Comparison of ENCODE assay signal across 8 mouse cellular contexts in the genomic region with DNA sequence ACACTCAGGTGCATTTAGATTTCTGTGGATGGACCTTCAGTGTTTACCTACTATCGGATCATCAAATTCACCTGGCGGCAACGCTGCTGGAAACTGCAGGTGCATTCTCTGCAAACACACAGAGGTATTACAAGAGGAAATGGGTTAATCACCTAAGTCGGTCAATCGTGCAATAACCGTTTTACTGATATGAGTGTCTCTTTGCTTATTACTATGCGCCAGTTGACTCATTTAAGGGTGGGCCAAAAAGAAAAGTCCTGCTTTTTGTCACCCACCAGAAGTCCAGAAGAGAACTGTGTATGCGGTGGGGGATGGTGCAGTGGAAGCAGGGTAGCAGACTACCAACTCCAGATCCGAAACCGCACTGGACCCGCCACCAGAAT. TPM values are rescaled to one million over a fixed set of nuclear protein-coding genes. Genes with fewer than 3 reads are reported as not detected.
DNase-seq lines count a peak whose midpoint lies in the region; ATAC-seq and TF ChIP-seq lines count a peak whose summit lies in the region.

No protein-coding gene starts in this region.

- no peak for TF ChIP-seq EP300 in liver, embryonic 14.5 days (IDR thresholded peaks at IDR 0.05; ENCODE audit: low read depth)

- peak overlapping the region; percentile 76 for H3K4me2 ChIP-seq in forebrain, embryonic 13.5 days
- peak overlapping the region; percentile 94 for H3K4me2 ChIP-seq in liver, embryonic 14.5 days (ENCODE audit: low read depth)

- H3K36me3 ChIP-seq in forebrain, embryonic 13.5 days (ENCODE audit: poor library complexity, severe bottlenecking): no peaks in the 10 kb centered on the region
- no peaks in the 10 kb centered on the region for H3K36me3 ChIP-seq in liver, embryonic 14.5 days (replicated peaks; ENCODE audit: control insufficient read depth, insufficient read depth, low read depth)

- H3K4me1 ChIP-seq in forebrain, embryonic 13.5 days: peaks cover 34% of the 10 kb centered on the region
- peaks cover 40 to 44% of the 10 kb centered on the region in 2 experiments for H3K4me1 ChIP-seq in liver, embryonic 14.5 days (replicated peaks; ENCODE audit: control insufficient read depth in 2 of 2, insufficient read depth in 2 of 2, low read length in 1 of 2)

- 7% methylated on average over 11 of the region's 11 CpGs for WGBS in forebrain, embryonic 13.5 days
- WGBS in liver, embryonic 14.5 days (ENCODE audit: insufficient replicate concordance): 6% methylated on average over 11 of the region's 11 CpGs

- no peaks in the 10 kb centered on the region for H3K27me3 ChIP-seq in forebrain, embryonic 13.5 days
- no peaks in the 10 kb centered on the region for H3K27me3 ChIP-seq in liver, embryonic 14.5 days (ENCODE audit: control insufficient read depth, insufficient read depth, low read length)

- peak; percentile 44 for ATAC-seq in activated CD4-positive, CD25-positive, alpha-beta regulatory T cell, adult 4 months
- ATAC-seq in forebrain, embryonic 13.5 days: no peak
- no peak for ATAC-seq in liver, embryonic 14.5 days (ENCODE audit: insufficient read depth)

- H3K9ac ChIP-seq in forebrain, embryonic 13.5 days: peak overlapping the region; percentile 74
- peak overlapping the region; percentile 99 for H3K9ac ChIP-seq in liver, embryonic 14.5 days (replicated peaks)

- no peak for TF ChIP-seq CTCF in layer of hippocampus, adult 2 months (conservative IDR thresholded peaks at IDR 0.05)
- no peak for TF ChIP-seq CTCF in liver, embryonic 14.5 days (IDR thresholded peaks at IDR 0.05; ENCODE audit: low read depth)

- H3K9me3 ChIP-seq in forebrain, embryonic 13.5 days (replicated peaks): no peaks in the 10 kb centered on the region
- no peaks in the 10 kb centered on the region for H3K9me3 ChIP-seq in liver, embryonic 14.5 days (ENCODE audit: control insufficient read depth, low read length)

- DNase-seq in layer of hippocampus, adult 2 months (ENCODE audit: low spot score in 2 of 2): no peak
- no peak for DNase-seq in layer of hippocampus, adult 9-11 months
- no peak for DNase-seq in liver, embryonic 14.5 days (ENCODE audit: low read depth in 3 of 3, low spot score in 3 of 3)
- DNase-seq in c-Kit-positive CD71-positive TER-119-positive erythroid progenitor cells, embryonic 14.5 days (ENCODE audit: low spot score): no peak
- DNase-seq in natural killer cell, adult 2 months (ENCODE audit: low spot score in 2 of 2): no peak
- no peak for DNase-seq in urinary bladder, postnatal 4 days (ENCODE audit: low spot score in 2 of 2)

- H3K4me3 ChIP-seq in layer of hippocampus, adult 2 months: peak overlapping the region; percentile 90
- peak overlapping the region; percentile 84 for H3K4me3 ChIP-seq in forebrain, embryonic 13.5 days
- H3K4me3 ChIP-seq in liver, embryonic 14.5 days (ENCODE audit: insufficient read depth in 1 of 2, low read depth in 2 of 2, low read length in 2 of 2): peak overlapping the region; percentile 100

- H3K27ac ChIP-seq in layer of hippocampus, adult 2 months: peak overlapping the region; percentile 99
- peak overlapping the region; percentile 44 for H3K27ac ChIP-seq in forebrain, embryonic 13.5 days
- peak overlapping the region; percentile 78 for H3K27ac ChIP-seq in liver, embryonic 14.5 days

RNA-seq across cellular contexts. Expression of gene Asxl1, which starts 0.6 kb away (rescaled TPM):
- total RNA-seq in layer of hippocampus, adult 2 months (2021): 10 to 100 TPM; 34.6 to 34.9 TPM
- polyA plus RNA-seq in activated CD4-positive, CD25-positive, alpha-beta regulatory T cell, adult 4 months (2017; shearing (Covaris generic)): 10 to 100 TPM; 13.9 to 20.4 TPM
- 12.0 and 12.5 TPM in 2 replicates for polyA plus RNA-seq in forebrain, embryonic 13.5 days (2015; fragmentation: Nextera tagmentation; extraction: Ambion mirVana)
- 6.4 and 7.7 TPM in 2 replicates for polyA plus RNA-seq in liver, embryonic 14.5 days (2012; rRNA removed)
- 6.4 and 6.5 TPM in 2 replicates for polyA plus RNA-seq in liver, embryonic 14.5 days (2014; fragmentation: Nextera tagmentation; extraction: Ambion mirVana)

RNA-seq across cellular contexts. Expression of gene Kif3b, which starts 53.8 kb away (rescaled TPM):
- total RNA-seq in layer of hippocampus, adult 2 months (2021): 10 to 100 TPM; 50.6 to 55.7 TPM
- polyA plus RNA-seq in activated CD4-positive, CD25-positive, alpha-beta regulatory T cell, adult 4 months (2017; shearing (Covaris generic)): 10 to 100 TPM in 1 of 2 experiments, 1 to 10 TPM in 1; 9.4 to 11.1 TPM
- polyA plus RNA-seq in forebrain, embryonic 13.5 days (2015; fragmentation: Nextera tagmentation; extraction: Ambion mirVana): 11.3 and 12.9 TPM in 2 replicates
- polyA plus RNA-seq in liver, embryonic 14.5 days (2012; rRNA removed): 2.0 and 2.5 TPM in 2 replicates
- polyA plus RNA-seq in liver, embryonic 14.5 days (2014; fragmentation: Nextera tagmentation; extraction: Ambion mirVana): 1.4 and 1.8 TPM in 2 replicates

Comparison
In these comparisons a context has a peak if more than half of its experiments do, and no peak if none do; other contexts are left out.
1. H3K27ac ChIP-seq: peak in every context shown above with its lines; median percentile 99 in layer of hippocampus, adult 2 months; 78 in liver, embryonic 14.5 days; 44 in forebrain, embryonic 13.5 days.